Mouse (Mus musculus): Measurements from ENCODE around the gene Gale. TPM values are rescaled to one million over a fixed set of nuclear protein-coding genes. Genes with fewer than 3 reads are reported as not detected.

The Gale gene
- polyA plus RNA-seq, 1 experiment from 2014 or later: 29.0 TPM

GRCm38 (mm10) chr4:135985769-135986168 is 22.2 kb downstream of the Gale start:
- Histone ChIP-seq H3K4me2 (replicated peaks; ENCODE audit: low read depth, low read length) (peak overlapping the region; percentile 77), H3K27ac (ENCODE audit: low read depth, low read length) (no peak overlapping the region), H3K9me3 (ENCODE audit: control insufficient read depth, low read length) (no peaks in the 10 kb centered on the region), H3K4me3 (ENCODE audit: low read length) (peak overlapping the region; percentile 88), H3K27me3 (ENCODE audit: control insufficient read depth, insufficient read depth, low read length) (no peaks in the 10 kb centered on the region), H3K9ac (ENCODE audit: low read depth, low read length) (peak overlapping the region; percentile 96; the same call in 1 of the 2 replicates), H3K4me1 (ENCODE audit: control insufficient read depth, insufficient read depth, low read length) (peaks cover 9% of the 10 kb centered on the region), H3K36me3 (ENCODE audit: control insufficient read depth, insufficient read depth, low read length) (peaks cover 19% of the 10 kb centered on the region; the same call in 1 of the 2 replicates)
- 89% methylated on average over 7 of the region's 7 CpGs for WGBS
- ATAC-seq (ENCODE audit: low FRiP score, low TSS enrichment): no peak

- 6% methylated on average over 23 of the region's 23 CpGs for WGBS
- Histone ChIP-seq H3K4me1 (ENCODE audit: control insufficient read depth, insufficient read depth, low read length) (peaks cover 9% of the 10 kb centered on the region), H3K4me3 (ENCODE audit: low read length) (peak overlapping the region; percentile 88), H3K4me2 (replicated peaks; ENCODE audit: low read depth, low read length) (peak overlapping the region; percentile 77), H3K27me3 (ENCODE audit: control insufficient read depth, insufficient read depth, low read length) (no peaks in the 10 kb centered on the region), H3K36me3 (ENCODE audit: control insufficient read depth, insufficient read depth, low read length) (peaks cover 19% of the 10 kb centered on the region; the same call in 1 of the 2 replicates), H3K27ac (ENCODE audit: low read depth, low read length) (peak overlapping the region; percentile 68; the same call in 1 of the 2 replicates), H3K9ac (ENCODE audit: low read depth, low read length) (peak overlapping the region; percentile 96), H3K9me3 (ENCODE audit: control insufficient read depth, low read length) (no peaks in the 10 kb centered on the region)
- no peak for ATAC-seq (ENCODE audit: low FRiP score, low TSS enrichment)
These were observed 22.9 kb downstream of the Gale start for GRCm38 (mm10) chr4:135986301-135986942.

- WGBS: under 1% methylated on average over 65 of the region's 81 CpGs
These were observed 23.6 kb downstream of the Gale start, which contains the start of gene Pithd1 for GRCm38 (mm10) chr4:135986943-135987710. Gene Pithd1 (minus strand): TSS chr4:135987264.

GRCm38 (mm10) chr4:135987714-135988113 is 24.2 kb downstream of the Gale start:
- Histone ChIP-seq H3K4me3 (ENCODE audit: low read length) (peak overlapping the region; percentile 88), H3K27me3 (ENCODE audit: control insufficient read depth, insufficient read depth, low read length) (no peaks in the 10 kb centered on the region), H3K9me3 (ENCODE audit: control insufficient read depth, low read length) (no peaks in the 10 kb centered on the region), H3K9ac (ENCODE audit: low read depth, low read length) (peak overlapping the region; percentile 96; the same call in 1 of the 2 replicates), H3K36me3 (ENCODE audit: control insufficient read depth, insufficient read depth, low read length) (peaks cover 17% of the 10 kb centered on the region; the same call in 1 of the 2 replicates), H3K27ac (ENCODE audit: low read depth, low read length) (peak overlapping the region; percentile 86), H3K4me2 (replicated peaks; ENCODE audit: low read depth, low read length) (peak overlapping the region; percentile 77), H3K4me1 (ENCODE audit: control insufficient read depth, insufficient read depth, low read length) (peaks cover 9% of the 10 kb centered on the region)
- WGBS: 63% methylated on average over 9 of the region's 9 CpGs
- ATAC-seq (ENCODE audit: low FRiP score, low TSS enrichment): no peak

More at GRCm38 (mm10) chr4:135986943-135987710, 23.6 kb downstream of the Gale start, which contains the start of gene Pithd1:
- Histone ChIP-seq H3K4me1 (ENCODE audit: control insufficient read depth, insufficient read depth, low read length) (peaks cover 9% of the 10 kb centered on the region), H3K4me3 (ENCODE audit: low read length) (peak within 1 kb of the TSS; percentile 88), H3K9me3 (ENCODE audit: control insufficient read depth, low read length) (no peaks in the 10 kb centered on the region), H3K27ac (ENCODE audit: low read depth, low read length) (peak within 1 kb of the TSS; percentile 86), H3K9ac (ENCODE audit: low read depth, low read length) (peak within 1 kb of the TSS; percentile 96), H3K27me3 (ENCODE audit: control insufficient read depth, insufficient read depth, low read length) (no peaks in the 10 kb centered on the region), H3K4me2 (replicated peaks; ENCODE audit: low read depth, low read length) (peak within 1 kb of the TSS; percentile 77), H3K36me3 (ENCODE audit: control insufficient read depth, insufficient read depth, low read length) (peaks cover 17% of the 10 kb centered on the region; the same call in 1 of the 2 replicates)
- ATAC-seq (ENCODE audit: low FRiP score, low TSS enrichment): peak; percentile 94

GRCm38 (mm10) chr4:135993941-135994340 is 30.4 kb downstream of the Gale start:
- WGBS: 96% methylated on average over 6 of the region's 6 CpGs
- Histone ChIP-seq H3K4me1 (ENCODE audit: control insufficient read depth, insufficient read depth, low read length) (no peaks in the 10 kb centered on the region), H3K27me3 (ENCODE audit: control insufficient read depth, insufficient read depth, low read length) (no peaks in the 10 kb centered on the region), H3K4me3 (ENCODE audit: low read length) (no peak overlapping the region), H3K27ac (ENCODE audit: low read depth, low read length) (no peak overlapping the region), H3K4me2 (replicated peaks; ENCODE audit: low read depth, low read length) (no peak overlapping the region), H3K36me3 (ENCODE audit: control insufficient read depth, insufficient read depth, low read length) (no peaks in the 10 kb centered on the region), H3K9ac (ENCODE audit: low read depth, low read length) (no peak overlapping the region), H3K9me3 (ENCODE audit: control insufficient read depth, low read length) (peaks cover 9% of the 10 kb centered on the region; the same call in 1 of the 2 replicates)
- no peak for ATAC-seq (ENCODE audit: low FRiP score, low TSS enrichment)

GRCm38 (mm10) chr4:135995118-135995517 is 31.6 kb downstream of the Gale start:
- no peak for ATAC-seq (ENCODE audit: low FRiP score, low TSS enrichment)
- Histone ChIP-seq H3K36me3 (ENCODE audit: control insufficient read depth, insufficient read depth, low read length) (no peaks in the 10 kb centered on the region), H3K4me1 (ENCODE audit: control insufficient read depth, insufficient read depth, low read length) (no peaks in the 10 kb centered on the region), H3K9ac (ENCODE audit: low read depth, low read length) (no peak overlapping the region), H3K4me3 (ENCODE audit: low read length) (no peak overlapping the region), H3K4me2 (replicated peaks; ENCODE audit: low read depth, low read length) (no peak overlapping the region), H3K27me3 (ENCODE audit: control insufficient read depth, insufficient read depth, low read length) (no peaks in the 10 kb centered on the region), H3K27ac (ENCODE audit: low read depth, low read length) (no peak overlapping the region), H3K9me3 (ENCODE audit: control insufficient read depth, low read length) (peaks cover 9% of the 10 kb centered on the region; the same call in 1 of the 2 replicates)
- WGBS: 90% methylated on average over 4 of the region's 4 CpGs

- H3K36me3 ChIP-seq (ENCODE audit: control insufficient read depth, insufficient read depth, low read length): peaks cover 64% of the 10 kb centered on the region
- H3K27ac ChIP-seq (ENCODE audit: low read depth, low read length): no peak overlapping the region
These were observed 40.7 kb downstream of the Gale start for GRCm38 (mm10) chr4:136004107-136004675.

GRCm38 (mm10) chr4:136004921-136005320 is 41.4 kb downstream of the Gale start:
- ATAC-seq (ENCODE audit: low FRiP score, low TSS enrichment): no peak
- Histone ChIP-seq H3K4me2 (replicated peaks; ENCODE audit: low read depth, low read length) (no peak overlapping the region), H3K9ac (ENCODE audit: low read depth, low read length) (no peak overlapping the region), H3K27me3 (ENCODE audit: control insufficient read depth, insufficient read depth, low read length) (no peaks in the 10 kb centered on the region), H3K9me3 (ENCODE audit: control insufficient read depth, low read length) (no peaks in the 10 kb centered on the region), H3K4me3 (ENCODE audit: low read length) (no peak overlapping the region), H3K27ac (ENCODE audit: low read depth, low read length) (no peak overlapping the region), H3K36me3 (ENCODE audit: control insufficient read depth, insufficient read depth, low read length) (peaks cover 71% of the 10 kb centered on the region), H3K4me1 (ENCODE audit: control insufficient read depth, insufficient read depth, low read length) (no peaks in the 10 kb centered on the region)
- WGBS: 91% methylated on average over 2 of the region's 2 CpGs

More at GRCm38 (mm10) chr4:136004107-136004675, 40.7 kb downstream of the Gale start:
- Histone ChIP-seq H3K9ac (ENCODE audit: low read depth, low read length) (no peak overlapping the region), H3K4me1 (ENCODE audit: control insufficient read depth, insufficient read depth, low read length) (no peaks in the 10 kb centered on the region), H3K4me3 (ENCODE audit: low read length) (no peak overlapping the region), H3K27me3 (ENCODE audit: control insufficient read depth, insufficient read depth, low read length) (no peaks in the 10 kb centered on the region), H3K9me3 (ENCODE audit: control insufficient read depth, low read length) (no peaks in the 10 kb centered on the region), H3K4me2 (replicated peaks; ENCODE audit: low read depth, low read length) (no peak overlapping the region)
- ATAC-seq (ENCODE audit: low FRiP score, low TSS enrichment): no peak
- WGBS: 89% methylated on average over 5 of the region's 5 CpGs
